Mouse (Mus musculus): Measurements from ENCODE around the gene 9130008F23Rik. TPM values are rescaled to one million over a fixed set of nuclear protein-coding genes. Genes with fewer than 3 reads are reported as not detected.
A peak's percentile ranks its signal among the peaks of the same experiment; 100 is the strongest.

9130008F23Rik gene
- polyA plus RNA-seq (2014; fragmentation: Nextera tagmentation; extraction: Ambion mirVana) = 0.95 and 1.1 TPM in 2 replicates

DNA sequence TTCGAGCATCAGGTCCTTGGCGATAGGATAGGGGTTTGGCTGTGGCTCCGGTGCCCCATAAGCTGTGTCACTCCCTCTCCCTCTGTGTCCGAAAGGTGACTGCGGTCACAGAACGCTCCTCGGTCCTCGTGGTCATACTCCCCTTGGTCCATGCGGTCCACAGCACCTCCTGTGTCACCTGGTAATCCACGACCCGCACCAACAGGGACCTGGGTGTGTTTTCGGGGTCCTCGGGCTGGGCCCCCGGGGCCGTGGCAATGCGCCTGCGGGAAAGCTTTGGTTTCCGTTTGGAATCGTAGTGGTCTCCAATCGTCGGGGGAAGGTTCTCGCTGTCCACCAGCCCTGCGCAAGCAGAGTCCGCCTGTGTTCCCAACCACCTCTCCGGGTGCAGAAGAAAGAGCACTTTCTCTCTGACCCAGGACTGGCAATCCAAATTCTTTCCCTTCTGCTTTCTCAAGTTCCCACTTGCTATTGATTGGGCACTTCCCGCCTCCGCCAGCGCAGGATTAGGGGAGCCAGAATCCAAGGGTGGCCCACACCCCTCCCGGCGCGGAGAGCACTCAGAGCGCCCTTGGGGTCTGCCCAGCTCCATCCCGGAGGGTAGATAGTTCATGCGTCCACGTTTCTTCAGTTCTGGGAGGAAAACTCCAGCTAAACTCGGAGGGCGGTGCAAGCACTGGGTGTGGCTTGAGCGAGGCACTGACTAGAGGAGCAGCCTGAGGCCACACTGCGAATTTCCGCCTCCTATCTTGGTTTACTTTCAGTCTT lies at the start of gene 9130008F23Rik:
TSS of gene 9130008F23Rik (minus strand) at position 636 of the 768 bp plus-strand sequence.
- peak; percentile 61 for DNase-seq (ENCODE audit: low spot score)
- Histone ChIP-seq H3K36me3 (ENCODE audit: control insufficient read depth, insufficient read depth, low read length) (no peaks in the 10 kb centered on the region), H3K4me1 (replicated peaks; ENCODE audit: control insufficient read depth, insufficient read depth, low read length) (0 out of 2 replicates have a peak, but pooled peaks cover 2% of the 10 kb centered on the region), H3K9me3 (ENCODE audit: control insufficient read depth, low read length) (no peaks in the 10 kb centered on the region), H3K27me3 (ENCODE audit: control insufficient read depth, insufficient read depth, low read length) (no peaks in the 10 kb centered on the region), H3K4me3 (ENCODE audit: low read depth, low read length) (peak within 1 kb of the TSS; percentile 50), H3K9ac (ENCODE audit: low read length) (peak within 1 kb of the TSS; percentile 57), H3K27ac (ENCODE audit: low read depth, low read length) (no peak within 1 kb of the TSS), H3K4me2 (ENCODE audit: low read depth, low read length, severe bottlenecking) (peak within 1 kb of the TSS; percentile 88)
- 1% methylated on average over 40 of the region's 40 CpGs for WGBS
- peak; percentile 83 for ATAC-seq (replicated peaks; ENCODE audit: low FRiP score)

DNA sequence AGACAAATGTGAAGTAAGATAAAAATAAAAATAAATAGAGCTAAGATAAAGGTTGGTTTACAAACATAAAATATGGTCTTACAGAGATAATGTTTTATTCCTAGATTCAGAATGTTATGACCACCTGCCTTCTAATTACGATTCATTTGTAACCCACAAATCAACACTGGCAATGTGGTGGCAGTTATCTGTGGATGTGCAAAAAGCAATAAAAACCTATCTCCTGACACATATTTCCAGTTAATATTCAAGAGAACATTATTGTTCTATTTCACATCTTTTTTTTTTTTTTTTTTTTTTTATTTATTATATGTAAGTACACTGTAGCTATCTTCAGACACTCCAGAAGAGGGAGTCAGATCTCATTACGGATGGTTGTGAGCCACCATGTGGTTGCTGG lies 35.1 kb upstream of the 9130008F23Rik start:
- Histone ChIP-seq H3K4me3 (ENCODE audit: low read depth, low read length) (no peak overlapping the region), H3K9me3 (ENCODE audit: control insufficient read depth, low read length) (no peaks in the 10 kb centered on the region), H3K9ac (ENCODE audit: low read length) (no peak overlapping the region), H3K4me1 (replicated peaks; ENCODE audit: control insufficient read depth, insufficient read depth, low read length) (no peaks in the 10 kb centered on the region), H3K27me3 (ENCODE audit: control insufficient read depth, insufficient read depth, low read length) (no peaks in the 10 kb centered on the region), H3K27ac (ENCODE audit: low read depth, low read length) (no peak overlapping the region), H3K36me3 (ENCODE audit: control insufficient read depth, insufficient read depth, low read length) (no peaks in the 10 kb centered on the region), H3K4me2 (ENCODE audit: low read depth, low read length, severe bottlenecking) (no peak overlapping the region)
- WGBS = 92% methylated on average over 1 of the region's 2 CpGs
- DNase-seq (ENCODE audit: low spot score) = no peak
- no peak for ATAC-seq (replicated peaks; ENCODE audit: low FRiP score)

DNA sequence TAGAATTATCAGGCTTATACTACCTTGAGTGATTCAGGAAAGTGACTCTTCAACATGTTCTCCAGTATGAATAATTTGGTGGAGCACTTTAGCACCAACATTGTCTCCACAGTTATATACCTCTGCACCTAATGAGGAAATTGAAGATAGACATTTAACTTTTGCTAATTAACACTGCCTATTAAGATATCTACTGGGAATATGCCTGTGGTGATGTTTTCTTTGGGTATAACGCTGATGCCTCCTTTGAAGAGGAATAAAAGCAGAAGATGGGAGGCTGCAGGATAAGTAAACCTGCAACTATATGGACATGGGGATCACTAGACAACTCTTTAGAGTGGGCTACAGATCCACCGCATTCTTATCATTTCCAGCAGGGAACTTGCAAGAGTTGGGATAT lies 33.9 kb upstream of the 9130008F23Rik start, which contains the start of gene Glyatl3:
TSS of gene Glyatl3 (minus strand) at position 101 of the 400 bp plus-strand sequence.
- 95% methylated on average over 2 of the region's 2 CpGs for WGBS
- Histone ChIP-seq H3K9ac (ENCODE audit: low read length) (no peak within 1 kb of the TSS), H3K27me3 (ENCODE audit: control insufficient read depth, insufficient read depth, low read length) (no peaks in the 10 kb centered on the region), H3K9me3 (ENCODE audit: control insufficient read depth, low read length) (no peaks in the 10 kb centered on the region), H3K27ac (ENCODE audit: low read depth, low read length) (no peak within 1 kb of the TSS), H3K36me3 (ENCODE audit: control insufficient read depth, insufficient read depth, low read length) (no peaks in the 10 kb centered on the region), H3K4me3 (ENCODE audit: low read depth, low read length) (no peak within 1 kb of the TSS), H3K4me2 (ENCODE audit: low read depth, low read length, severe bottlenecking) (no peak within 1 kb of the TSS), H3K4me1 (replicated peaks; ENCODE audit: control insufficient read depth, insufficient read depth, low read length) (no peaks in the 10 kb centered on the region)
- no peak for ATAC-seq (replicated peaks; ENCODE audit: low FRiP score)
- no peak for DNase-seq (ENCODE audit: low spot score)

DNA sequence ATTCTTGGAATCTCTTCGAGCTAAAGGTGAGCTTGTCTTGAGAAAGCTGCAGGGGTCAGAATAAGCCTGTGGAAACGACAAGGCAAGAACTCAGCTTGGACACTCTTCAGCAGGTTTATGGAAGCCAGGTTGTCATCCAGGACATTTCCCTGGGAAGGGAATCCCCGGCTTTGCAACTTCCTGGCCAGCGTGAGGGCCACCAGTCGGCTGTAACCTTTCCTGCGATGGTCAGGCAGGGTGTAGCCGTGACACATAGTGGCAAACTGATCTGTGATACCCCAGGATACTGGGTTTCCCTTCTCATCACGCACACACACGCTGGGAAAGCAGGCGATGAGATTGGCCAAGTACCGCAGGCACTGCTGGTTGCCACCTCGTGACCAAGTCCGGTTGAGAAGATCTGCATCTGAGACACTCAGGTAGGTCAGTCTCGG lies 24.4 kb upstream of the 9130008F23Rik start:
- no peak for ATAC-seq (replicated peaks; ENCODE audit: low FRiP score)
- H3K4me2 ChIP-seq (ENCODE audit: low read depth, low read length, severe bottlenecking) = peak overlapping the region; percentile 26; the same call in 1 of the 2 replicates
- 10% methylated on average over 13 of the region's 14 CpGs for WGBS
- H3K4me3 ChIP-seq (ENCODE audit: low read depth, low read length) = no peak overlapping the region
- no peak overlapping the region for H3K27ac ChIP-seq (ENCODE audit: low read depth, low read length)
- H3K9me3 ChIP-seq (ENCODE audit: control insufficient read depth, low read length) = no peaks in the 10 kb centered on the region
- H3K9ac ChIP-seq (ENCODE audit: low read length) = no peak overlapping the region
- H3K36me3 ChIP-seq (ENCODE audit: control insufficient read depth, insufficient read depth, low read length) = no peaks in the 10 kb centered on the region
- H3K27me3 ChIP-seq (ENCODE audit: control insufficient read depth, insufficient read depth, low read length) = no peaks in the 10 kb centered on the region
- no peaks in the 10 kb centered on the region for H3K4me1 ChIP-seq (replicated peaks; ENCODE audit: control insufficient read depth, insufficient read depth, low read length)
- no peak for DNase-seq (ENCODE audit: low spot score)

DNA sequence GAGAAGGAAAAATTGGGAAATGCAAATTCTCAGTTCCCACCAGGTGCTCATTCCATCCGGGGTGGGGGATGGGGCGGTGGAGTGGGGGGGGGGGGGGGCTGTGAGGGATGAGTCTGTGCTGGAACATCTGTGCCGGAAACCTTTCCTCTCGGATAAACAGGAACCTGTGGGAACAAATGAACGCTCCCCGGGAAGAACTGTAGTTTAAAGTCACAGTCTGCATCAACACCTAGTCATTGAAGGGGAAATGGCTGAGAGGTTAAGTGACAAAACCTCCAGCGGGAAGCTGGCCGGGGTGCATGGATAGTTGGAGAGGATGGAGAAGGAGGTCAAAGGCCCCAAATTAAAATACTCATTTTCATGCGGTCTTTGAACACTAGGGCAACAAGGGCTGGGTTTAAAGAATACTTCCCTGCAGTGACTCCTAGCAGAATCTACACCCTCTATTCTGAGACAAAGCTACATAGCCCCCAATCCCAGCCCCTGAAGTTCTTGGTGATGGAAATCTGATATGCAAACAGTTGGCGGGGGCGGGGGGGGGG lies 23.8 kb upstream of the 9130008F23Rik start:
- no peaks in the 10 kb centered on the region for H3K4me1 ChIP-seq (replicated peaks; ENCODE audit: control insufficient read depth, insufficient read depth, low read length)
- DNase-seq (ENCODE audit: low spot score) (no peak), ATAC-seq (replicated peaks; ENCODE audit: low FRiP score) (0 out of 2 replicates have a peak, but pooled peaks have one; percentile 27)
- 7% methylated on average over 11 of the region's 11 CpGs for WGBS
- no peaks in the 10 kb centered on the region for H3K9me3 ChIP-seq (ENCODE audit: control insufficient read depth, low read length)
- no peak overlapping the region for H3K27ac ChIP-seq (ENCODE audit: low read depth, low read length)
- H3K9ac ChIP-seq (ENCODE audit: low read length) = no peak overlapping the region
- H3K36me3 ChIP-seq (ENCODE audit: control insufficient read depth, insufficient read depth, low read length) = no peaks in the 10 kb centered on the region
- H3K4me3 ChIP-seq (ENCODE audit: low read depth, low read length) = no peak overlapping the region
- no peaks in the 10 kb centered on the region for H3K27me3 ChIP-seq (ENCODE audit: control insufficient read depth, insufficient read depth, low read length)
- no peak overlapping the region for H3K4me2 ChIP-seq (ENCODE audit: low read depth, low read length, severe bottlenecking)

DNA sequence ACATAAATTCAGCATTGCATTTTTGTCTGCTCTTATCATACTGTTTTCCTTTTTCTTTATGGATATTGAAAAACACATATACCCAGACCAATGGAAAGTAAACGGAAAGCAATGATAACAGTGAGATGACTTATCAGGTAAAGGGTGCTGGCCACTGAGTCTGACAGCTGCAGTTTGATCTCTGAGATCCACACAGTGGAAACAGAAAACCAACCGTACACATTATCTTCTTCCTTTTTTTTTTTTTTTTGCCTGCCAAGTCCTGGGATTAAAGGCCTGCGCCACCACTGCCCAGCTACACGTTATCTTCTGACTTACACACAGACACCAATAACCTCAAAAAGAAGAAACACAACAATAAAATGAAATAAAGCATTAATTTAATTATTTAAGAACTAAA lies 23.0 kb upstream of the 9130008F23Rik start:
- Histone ChIP-seq H3K36me3 (ENCODE audit: control insufficient read depth, insufficient read depth, low read length) (no peaks in the 10 kb centered on the region), H3K4me1 (replicated peaks; ENCODE audit: control insufficient read depth, insufficient read depth, low read length) (no peaks in the 10 kb centered on the region), H3K4me3 (ENCODE audit: low read depth, low read length) (no peak overlapping the region), H3K27me3 (ENCODE audit: control insufficient read depth, insufficient read depth, low read length) (no peaks in the 10 kb centered on the region), H3K4me2 (ENCODE audit: low read depth, low read length, severe bottlenecking) (no peak overlapping the region), H3K27ac (ENCODE audit: low read depth, low read length) (no peak overlapping the region), H3K9ac (ENCODE audit: low read length) (no peak overlapping the region), H3K9me3 (ENCODE audit: control insufficient read depth, low read length) (no peaks in the 10 kb centered on the region)
- DNase-seq (ENCODE audit: low spot score) (no peak), ATAC-seq (replicated peaks; ENCODE audit: low FRiP score) (no peak)
- 76% methylated on average over 4 of the region's 4 CpGs for WGBS

DNA sequence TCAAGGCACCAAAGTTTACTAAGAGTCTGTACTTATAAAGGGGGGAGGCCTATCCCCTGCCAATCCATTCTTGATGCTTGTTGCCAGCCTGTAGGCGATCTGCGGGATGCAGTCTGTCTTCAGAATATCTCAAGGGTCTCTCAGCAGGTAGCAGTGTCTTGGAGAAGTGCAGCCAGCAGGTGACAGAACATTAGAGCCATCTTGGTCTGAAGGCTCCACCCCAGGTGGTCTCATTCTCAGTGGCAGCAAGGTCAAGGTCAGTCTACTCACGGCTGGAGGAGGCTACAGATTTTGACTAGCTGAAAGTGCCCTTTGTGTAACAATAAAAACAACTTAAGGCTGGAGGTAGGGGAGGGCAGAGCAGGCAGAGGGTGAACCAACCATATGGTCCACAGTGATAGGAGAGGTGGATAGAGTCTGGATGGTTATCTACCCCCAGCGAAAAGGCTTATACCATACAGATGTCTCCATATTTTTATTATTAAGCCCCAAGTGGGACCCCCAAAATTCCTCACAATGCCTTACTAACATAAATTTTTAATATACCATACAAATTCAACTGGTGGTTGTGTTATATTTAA lies 19.5 kb upstream of the 9130008F23Rik start:
- Histone ChIP-seq H3K9ac (ENCODE audit: low read length) (no peak overlapping the region), H3K9me3 (ENCODE audit: control insufficient read depth, low read length) (no peaks in the 10 kb centered on the region), H3K36me3 (ENCODE audit: control insufficient read depth, insufficient read depth, low read length) (no peaks in the 10 kb centered on the region), H3K4me1 (replicated peaks; ENCODE audit: control insufficient read depth, insufficient read depth, low read length) (no peaks in the 10 kb centered on the region), H3K4me3 (ENCODE audit: low read depth, low read length) (no peak overlapping the region), H3K27me3 (ENCODE audit: control insufficient read depth, insufficient read depth, low read length) (no peaks in the 10 kb centered on the region), H3K4me2 (ENCODE audit: low read depth, low read length, severe bottlenecking) (no peak overlapping the region), H3K27ac (ENCODE audit: low read depth, low read length) (no peak overlapping the region)
- DNase-seq (ENCODE audit: low spot score) = no peak
- ATAC-seq (replicated peaks; ENCODE audit: low FRiP score) = no peak
- 27% methylated on average over 4 of the region's 4 CpGs for WGBS

DNA sequence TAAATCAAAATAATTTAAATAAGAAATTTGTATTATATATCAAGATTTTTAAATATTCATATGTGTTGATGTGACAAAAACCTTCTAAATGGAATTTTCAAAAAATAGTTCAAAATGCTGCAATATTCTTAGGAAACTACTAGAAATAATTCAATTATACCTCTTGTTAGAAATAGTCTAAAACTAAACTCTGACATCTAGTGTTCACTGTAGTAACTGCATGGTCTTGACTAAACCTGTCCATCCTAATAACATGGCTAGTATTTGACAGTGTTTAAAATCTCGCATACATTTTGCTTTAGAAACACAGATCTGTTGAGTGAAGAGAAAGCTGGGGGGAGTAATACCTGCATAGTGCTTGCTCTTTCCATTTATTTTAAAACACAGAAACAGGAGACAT lies 16.5 kb upstream of the 9130008F23Rik start:
- H3K9ac ChIP-seq (ENCODE audit: low read length) = no peak overlapping the region
- H3K27ac ChIP-seq (ENCODE audit: low read depth, low read length) = no peak overlapping the region
- H3K4me2 ChIP-seq (ENCODE audit: low read depth, low read length, severe bottlenecking) = no peak overlapping the region
- H3K4me3 ChIP-seq (ENCODE audit: low read depth, low read length) = no peak overlapping the region
- no peaks in the 10 kb centered on the region for H3K27me3 ChIP-seq (ENCODE audit: control insufficient read depth, insufficient read depth, low read length)
- DNase-seq (ENCODE audit: low spot score) = no peak
- no peaks in the 10 kb centered on the region for H3K4me1 ChIP-seq (replicated peaks; ENCODE audit: control insufficient read depth, insufficient read depth, low read length)
- 0 out of 2 replicates have a peak, but pooled peaks have one; percentile 24 for ATAC-seq (replicated peaks; ENCODE audit: low FRiP score)
- H3K36me3 ChIP-seq (ENCODE audit: control insufficient read depth, insufficient read depth, low read length) = no peaks in the 10 kb centered on the region
- H3K9me3 ChIP-seq (ENCODE audit: control insufficient read depth, low read length) = no peaks in the 10 kb centered on the region
- 76% methylated on average over 1 of the region's 1 CpGs for WGBS

Data from forebrain, embryonic 11.5 days (tissue).